Mouse (Mus musculus) intestine, postnatal 0 days (tissue): Measurements from ENCODE around the gene Rbx1. TPM values are rescaled to one million over a fixed set of nuclear protein-coding genes. Genes with fewer than 3 reads are reported as not detected.

ENCODE experiments used
- ATAC-seq: fragments of 200-750 bp; cut with Nextera tagmentation; 2 replicates; pipeline ENCODE4 v1.8.0; 2017; ENCODE audit warnings: mild to moderate bottlenecking, moderate TSS enrichment, moderate library complexity
- H3K27ac ChIP-seq: fragments of 300-500 bp; sonication (generic); 2 replicates; pipeline ENCODE4 v1.5.1; 2014; ENCODE audit warnings: mild to moderate bottlenecking, low read depth, low read length, moderate library complexity
- H3K27me3 ChIP-seq: fragments of 300-500 bp; sonication (generic); replicated peaks from 2 replicates; pipeline ENCODE4 v1.6.1; 2014; ENCODE audit warnings: low read length, mixed read lengths; ENCODE audit not compliant: control insufficient read depth, insufficient read depth
- H3K36me3 ChIP-seq: fragments of 300-500 bp; sonication (generic); 2 replicates; pipeline ENCODE4 v1.6.1; 2014; ENCODE audit warnings: mild to moderate bottlenecking, moderate library complexity; ENCODE audit not compliant: control insufficient read depth, insufficient read depth
- H3K4me1 ChIP-seq: fragments of 300-500 bp; sonication (generic); replicated peaks from 2 replicates; pipeline ENCODE4 v1.6.1; 2014; ENCODE audit warnings: antibody characterized with exemption, low read length, mixed read lengths; ENCODE audit not compliant: control insufficient read depth, insufficient read depth
- H3K4me2 ChIP-seq: fragments of 300-500 bp; sonication (generic); replicated peaks from 2 replicates; pipeline ENCODE4 v1.6.1; 2014; ENCODE audit warnings: low read depth, mild to moderate bottlenecking, moderate library complexity
- H3K4me3 ChIP-seq: fragments of 300-500 bp; sonication (generic); 2 replicates; pipeline ENCODE4 v1.5.1; 2014; ENCODE audit warnings: low read depth, low read length
- H3K9ac ChIP-seq: fragments of 300-500 bp; sonication (generic); 2 replicates; pipeline ENCODE4 v1.6.1; 2014; ENCODE audit warnings: mild to moderate bottlenecking, low read depth, low read length
- H3K9me3 ChIP-seq: fragments of 300-500 bp; sonication (generic); 2 replicates; pipeline ENCODE4 v1.6.1; 2016; ENCODE audit warnings: mixed run types; ENCODE audit not compliant: control insufficient read depth
- CTCF ChIP-seq: sonication (generic); IDR thresholded peaks from 2 replicates; pipeline ENCODE4 v1.5.1; 2016; ENCODE audit warnings: low read depth, mild to moderate bottlenecking, control low read depth, antibody characterized with exemption, moderate library complexity
- WGBS: fragments of 180-500 bp; shearing (Covaris S2); extraction: QIAGEN DNeasy Blood & Tissue Kit; methylation state at CpG from one replicate; pipeline ENCODE4 v1.1.7; 2014; 5-methylcytosine and 5-hydroxymethylcytosine counted together
- polyA plus RNA-seq: library from polyadenylated mRNA; unstranded; fragments of >200 nt; fragmentation: Nextera tagmentation; extraction: Ambion mirVana; gene quantifications from 2 replicates; pipeline ENCODE4 v1.2.1, GENCODE M21; 2015

The Rbx1 gene
- polyA plus RNA-seq, 1 experiment from 2014 or later: 432 TPM

DNA sequence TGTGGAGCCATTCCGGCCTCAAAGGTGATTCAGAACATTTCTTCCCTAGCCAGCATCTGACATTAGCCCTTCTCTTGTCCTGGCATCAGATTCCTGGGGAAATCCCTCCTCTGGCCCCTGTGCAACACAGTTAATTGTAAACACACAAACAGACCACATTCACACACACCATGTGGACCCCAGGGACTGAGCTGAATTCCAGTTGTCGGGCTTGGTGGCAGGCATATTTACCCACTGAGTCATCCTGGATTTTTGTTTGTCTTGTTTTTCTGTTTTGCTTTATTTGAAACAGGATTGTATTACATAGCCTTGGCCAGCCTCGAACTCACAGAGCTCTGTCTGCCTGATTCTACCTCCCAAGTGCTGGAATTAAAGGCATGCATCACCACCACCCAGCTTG lies 49.1 kb downstream of the Rbx1 start:
- no peak overlapping the region for H3K4me3 ChIP-seq
- H3K36me3 ChIP-seq: no peaks in the 10 kb centered on the region; the same call in 1 of the 2 replicates
- H3K4me2 ChIP-seq: no peak overlapping the region
- ATAC-seq: no peak
- H3K27me3 ChIP-seq: no peaks in the 10 kb centered on the region
- peaks cover 3% of the 10 kb centered on the region for H3K4me1 ChIP-seq
- no peak overlapping the region for H3K9ac ChIP-seq
- no peak for TF ChIP-seq CTCF
- no peak overlapping the region for H3K27ac ChIP-seq
- WGBS: 75% methylated on average over 3 of the region's 3 CpGs
- no peaks in the 10 kb centered on the region for H3K9me3 ChIP-seq

DNA sequence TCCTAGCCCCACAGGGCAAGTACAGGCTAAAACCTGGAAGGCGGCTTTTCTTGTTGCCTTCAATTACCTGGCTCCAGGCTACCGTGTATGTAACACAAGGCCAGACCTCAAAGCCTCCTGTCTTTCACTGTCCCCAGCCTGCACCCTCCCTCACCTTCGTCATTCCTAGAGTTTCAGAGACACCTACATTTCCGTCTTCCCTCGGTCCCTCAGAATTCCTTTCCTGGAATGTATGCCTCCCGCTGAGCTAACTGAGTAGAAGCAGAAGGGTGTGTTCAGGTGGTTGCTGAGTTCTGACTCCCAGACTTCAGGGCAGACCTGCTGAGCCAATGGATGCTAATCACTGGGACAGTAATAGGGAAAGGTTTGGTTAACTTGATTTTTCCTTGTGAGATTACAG lies 51.9 kb downstream of the Rbx1 start:
- H3K36me3 ChIP-seq: no peaks in the 10 kb centered on the region; the same call in 1 of the 2 replicates
- H3K4me3 ChIP-seq: no peak overlapping the region
- no peak for ATAC-seq
- no peaks in the 10 kb centered on the region for H3K27me3 ChIP-seq
- 49% methylated on average over 6 of the region's 6 CpGs for WGBS
- no peak for TF ChIP-seq CTCF
- no peaks in the 10 kb centered on the region for H3K9me3 ChIP-seq
- peaks cover 3% of the 10 kb centered on the region; the same call in 1 of the 2 replicates for H3K4me1 ChIP-seq
- no peak overlapping the region for H3K4me2 ChIP-seq
- H3K27ac ChIP-seq: no peak overlapping the region
- H3K9ac ChIP-seq: no peak overlapping the region

DNA sequence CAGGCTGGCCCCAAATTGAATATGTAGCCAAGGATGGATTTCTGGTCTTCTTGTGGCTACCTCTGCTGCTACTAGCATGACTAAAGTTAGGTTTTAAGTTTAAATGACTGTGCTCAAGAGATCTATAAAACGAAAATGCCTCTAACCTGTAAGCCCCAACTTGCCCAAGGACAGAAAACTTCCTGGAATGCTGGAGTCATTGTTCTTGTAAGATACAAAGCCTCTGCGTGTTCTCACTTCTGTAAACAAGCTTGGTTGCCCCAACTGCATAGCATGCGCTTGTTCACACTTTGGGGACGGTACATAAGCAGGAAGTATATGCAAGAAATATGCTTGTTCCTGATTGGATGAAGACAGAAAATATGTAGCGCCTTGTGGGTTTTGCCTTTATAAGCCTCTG lies 52.7 kb downstream of the Rbx1 start:
- WGBS: 78% methylated on average over 5 of the region's 5 CpGs
- Histone ChIP-seq H3K9ac (no peak overlapping the region), H3K9me3 (no peaks in the 10 kb centered on the region), H3K27me3 (no peaks in the 10 kb centered on the region), H3K4me2 (no peak overlapping the region), H3K36me3 (no peaks in the 10 kb centered on the region; the same call in 1 of the 2 replicates), H3K4me1 (peaks cover 3% of the 10 kb centered on the region; the same call in 1 of the 2 replicates), H3K27ac (no peak overlapping the region), H3K4me3 (no peak overlapping the region)
- ATAC-seq: no peak
- no peak for TF ChIP-seq CTCF

- Histone ChIP-seq H3K4me2 (peak overlapping the region; percentile 95), H3K9ac (peak overlapping the region; percentile 76), H3K36me3 (no peaks in the 10 kb centered on the region), H3K4me1 (no peaks in the 10 kb centered on the region), H3K9me3 (no peaks in the 10 kb centered on the region), H3K27me3 (no peaks in the 10 kb centered on the region), H3K27ac (peak overlapping the region; percentile 96), H3K4me3 (peak overlapping the region; percentile 64)
- TF ChIP-seq CTCF: no peak
- under 1% methylated on average over 38 of the region's 38 CpGs for WGBS
- peak; percentile 65 for ATAC-seq
These were observed 56.1 kb downstream of the Rbx1 start for GRCm38 (mm10) chr15:81522036-81522751.

GRCm38 (mm10) chr15:81522761-81523168 lies 56.7 kb downstream of the Rbx1 start:
- H3K27me3 ChIP-seq: no peaks in the 10 kb centered on the region
- WGBS: 0% methylated on average over 16 of the region's 16 CpGs
- ATAC-seq: peak; percentile 87
- H3K4me1 ChIP-seq: no peaks in the 10 kb centered on the region
- peak overlapping the region; percentile 64 for H3K4me3 ChIP-seq
- no peaks in the 10 kb centered on the region for H3K36me3 ChIP-seq
- no peak for TF ChIP-seq CTCF
- H3K9me3 ChIP-seq: no peaks in the 10 kb centered on the region
- H3K9ac ChIP-seq: peak overlapping the region; percentile 76
- H3K4me2 ChIP-seq: peak overlapping the region; percentile 95
- peak overlapping the region; percentile 96 for H3K27ac ChIP-seq

DNA sequence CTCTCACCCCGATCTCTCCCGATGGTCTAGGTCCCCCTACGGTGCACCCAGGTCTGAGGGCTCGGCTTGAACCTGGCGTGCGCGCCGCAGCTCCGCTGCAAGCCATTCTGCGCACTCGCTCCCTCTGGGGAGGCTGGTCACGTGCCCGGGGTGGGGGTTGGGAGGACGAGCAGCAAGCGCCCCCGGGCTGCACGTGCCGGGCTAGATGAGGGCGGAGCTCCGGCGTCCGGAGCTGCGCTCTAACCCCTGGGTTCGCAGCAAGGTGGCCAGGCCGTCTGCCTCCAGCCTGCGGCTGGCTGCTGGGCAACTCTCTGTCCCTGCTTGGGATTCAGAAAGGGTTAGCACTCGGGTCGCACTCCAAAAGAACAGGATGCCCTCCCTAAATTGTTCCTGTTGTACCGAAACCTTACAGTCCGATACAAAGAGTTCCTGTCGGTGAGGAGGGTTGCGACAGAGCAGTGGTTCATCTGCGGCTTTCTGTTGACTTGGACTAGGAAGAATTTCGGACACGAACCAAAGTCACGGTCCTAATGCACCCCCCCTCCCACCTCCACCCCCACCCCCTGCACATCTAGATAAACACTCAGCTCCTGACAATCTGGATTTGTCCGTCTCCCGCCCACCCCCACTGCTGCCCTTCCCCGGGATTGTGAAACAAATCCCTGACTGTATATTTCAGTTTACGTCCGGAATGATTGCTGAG lies 57.2 kb downstream of the Rbx1 start:
- Histone ChIP-seq H3K9me3 (no peaks in the 10 kb centered on the region), H3K36me3 (no peaks in the 10 kb centered on the region), H3K4me3 (peak overlapping the region; percentile 64), H3K4me2 (peak overlapping the region; percentile 95), H3K27me3 (no peaks in the 10 kb centered on the region), H3K4me1 (no peaks in the 10 kb centered on the region), H3K9ac (peak overlapping the region; percentile 76), H3K27ac (peak overlapping the region; percentile 96)
- ATAC-seq: peak; percentile 89
- WGBS: under 1% methylated on average over 37 of the region's 41 CpGs
- TF ChIP-seq CTCF: peak; percentile 43
